Mouse (Mus musculus) kidney, embryonic 14.5 days (tissue): ENCODE results near the gene Vps25. TPM values are rescaled to one million over a fixed set of nuclear protein-coding genes. Genes with fewer than 3 reads are reported as not detected.

Experiments used
- ATAC-seq: fragments of 200-750 bp; cut with Nextera tagmentation; 2 replicates; pipeline ENCODE4 v1.8.0; 2017; ENCODE audit warnings: moderate number of reproducible peaks, mild to moderate bottlenecking, moderate TSS enrichment, moderate library complexity; ENCODE audit not compliant: low FRiP score, low TSS enrichment
- H3K27ac ChIP-seq: fragments of 300-500 bp; sonication (generic); 2 replicates; pipeline ENCODE4 v1.5.1; 2014; ENCODE audit warnings: low read depth, mild to moderate bottlenecking, low read length, moderate library complexity, mixed read lengths
- H3K27me3 ChIP-seq: fragments of 300-500 bp; sonication (generic); 2 replicates; pipeline ENCODE4 v1.6.1; 2014; ENCODE audit warnings: mild to moderate bottlenecking, low read length; ENCODE audit not compliant: control insufficient read depth, insufficient read depth
- H3K36me3 ChIP-seq: fragments of 300-500 bp; sonication (generic); 2 replicates; pipeline ENCODE4 v1.6.1; 2014; ENCODE audit warnings: low read length, mixed read lengths; ENCODE audit not compliant: control insufficient read depth, insufficient read depth
- H3K4me1 ChIP-seq: fragments of 300-500 bp; sonication (generic); 2 replicates; pipeline ENCODE4 v1.6.1; 2014; ENCODE audit warnings: low read length, mixed read lengths; ENCODE audit not compliant: control insufficient read depth, insufficient read depth
- H3K4me2 ChIP-seq: fragments of 300-500 bp; sonication (generic); replicated peaks from 2 replicates; pipeline ENCODE4 v1.6.1; 2014; ENCODE audit warnings: low read depth, mild to moderate bottlenecking, low read length
- H3K4me3 ChIP-seq: fragments of 300-500 bp; sonication (generic); 2 replicates; pipeline ENCODE4 v1.5.1; 2014; ENCODE audit warnings: mild to moderate bottlenecking, low read length
- H3K9ac ChIP-seq: fragments of 300-500 bp; sonication (generic); 2 replicates; pipeline ENCODE4 v1.6.1; 2014; ENCODE audit warnings: low read depth, mild to moderate bottlenecking, low read length, moderate library complexity
- H3K9me3 ChIP-seq: fragments of 300-500 bp; sonication (generic); 2 replicates; pipeline ENCODE4 v1.6.1; 2016; ENCODE audit warnings: low read length; ENCODE audit not compliant: control insufficient read depth
- WGBS: fragments of 180-500 bp; shearing (Covaris S2); extraction: QIAGEN DNeasy Blood & Tissue Kit; methylation state at CpG from one replicate; pipeline ENCODE4 v1.1.7; 2014; 5-methylcytosine and 5-hydroxymethylcytosine counted together
- polyA plus RNA-seq: library from polyadenylated mRNA; unstranded; fragments of >200 nt; fragmentation: Nextera tagmentation; extraction: Ambion mirVana; gene quantifications from 2 replicates; pipeline ENCODE4 v1.2.1, GENCODE M21; 2014

Gene Vps25
- polyA plus RNA-seq, 1 experiment from 2014 or later: 154 TPM

GRCm38 (mm10) chr11:101235429-101235828 is 18.1 kb upstream of the Vps25 start:
- Histone ChIP-seq H3K4me2 (no peak overlapping the region), H3K27me3 (no peaks in the 10 kb centered on the region), H3K27ac (no peak overlapping the region), H3K36me3 (no peaks in the 10 kb centered on the region), H3K4me1 (peaks cover 29% of the 10 kb centered on the region), H3K9ac (no peak overlapping the region), H3K4me3 (no peak overlapping the region), H3K9me3 (no peaks in the 10 kb centered on the region)
- no peak for ATAC-seq

- Histone ChIP-seq H3K36me3 (no peaks in the 10 kb centered on the region), H3K9me3 (no peaks in the 10 kb centered on the region), H3K9ac (no peak overlapping the region), H3K4me2 (no peak overlapping the region), H3K4me1 (peaks cover 15% of the 10 kb centered on the region), H3K4me3 (no peak overlapping the region), H3K27me3 (no peaks in the 10 kb centered on the region), H3K27ac (no peak overlapping the region)
- no peak for ATAC-seq
- WGBS: 89% methylated on average over 5 of the region's 5 CpGs
These were observed 16.7 kb upstream of the Vps25 start for GRCm38 (mm10) chr11:101236782-101237181.

DNA sequence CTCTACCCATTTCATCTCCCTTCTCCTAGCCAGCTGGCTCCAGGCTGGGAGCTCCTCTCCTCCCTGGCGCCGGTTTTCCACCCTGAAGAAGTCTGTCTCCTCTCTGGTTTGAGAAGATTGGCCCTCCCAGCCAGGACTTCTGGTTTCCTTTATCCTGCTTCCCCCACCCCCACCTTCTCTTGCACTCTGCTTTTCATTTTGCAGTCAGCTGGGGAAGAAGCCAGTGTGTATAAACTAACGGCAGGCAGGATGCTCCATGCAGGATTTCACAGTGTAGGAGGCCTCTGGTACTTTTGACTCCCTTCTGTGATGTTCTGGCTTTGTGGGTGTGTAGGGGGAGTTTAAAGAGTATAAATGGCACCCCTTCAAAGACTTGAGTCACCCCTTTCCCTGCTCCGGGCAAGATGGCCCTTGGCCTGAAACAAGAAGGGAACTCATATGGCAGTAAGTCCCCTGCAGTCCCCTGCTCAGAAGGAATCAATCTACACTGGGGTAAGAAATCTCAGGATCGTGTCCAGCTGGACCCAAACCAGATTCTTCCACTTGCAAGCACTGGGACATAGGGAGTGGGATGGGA is 15.3 kb upstream of the Vps25 start:
- no peak overlapping the region for H3K9ac ChIP-seq
- H3K4me1 ChIP-seq: 0 out of 2 replicates have a peak, but pooled peaks cover 4% of the 10 kb centered on the region
- WGBS: 40% methylated on average over 5 of the region's 5 CpGs
- no peaks in the 10 kb centered on the region for H3K27me3 ChIP-seq
- H3K4me3 ChIP-seq: no peak overlapping the region
- no peak for ATAC-seq
- H3K4me2 ChIP-seq: no peak overlapping the region
- H3K9me3 ChIP-seq: no peaks in the 10 kb centered on the region
- H3K36me3 ChIP-seq: no peaks in the 10 kb centered on the region
- H3K27ac ChIP-seq: peak overlapping the region; percentile 3; the same call in 1 of the 2 replicates

- ATAC-seq: no peak
- Histone ChIP-seq H3K4me3 (no peak overlapping the region; the same call in 1 of the 2 replicates), H3K4me2 (peak overlapping the region; percentile 93; the same call in 1 of the 2 replicates), H3K9ac (peak overlapping the region; percentile 84; the same call in 1 of the 2 replicates), H3K27ac (peak overlapping the region; percentile 90; the same call in 1 of the 2 replicates), H3K36me3 (no peaks in the 10 kb centered on the region), H3K9me3 (no peaks in the 10 kb centered on the region), H3K27me3 (no peaks in the 10 kb centered on the region), H3K4me1 (peaks cover 23% of the 10 kb centered on the region)
- 10% methylated on average over 4 of the region's 4 CpGs for WGBS
These were observed 8.4 kb upstream of the Vps25 start for GRCm38 (mm10) chr11:101245071-101245470.

- WGBS: 1% methylated on average over 58 of the region's 63 CpGs
- peak within 1 kb of the TSS; percentile 74 for H3K4me3 ChIP-seq
- peak within 1 kb of the TSS; percentile 84 for H3K9ac ChIP-seq
- peak within 1 kb of the TSS; percentile 93 for H3K4me2 ChIP-seq
- H3K36me3 ChIP-seq: no peaks in the 10 kb centered on the region
- no peaks in the 10 kb centered on the region for H3K27me3 ChIP-seq
- peaks cover 23% of the 10 kb centered on the region for H3K4me1 ChIP-seq
- H3K27ac ChIP-seq: peak within 1 kb of the TSS; percentile 90
- H3K9me3 ChIP-seq: no peaks in the 10 kb centered on the region
- ATAC-seq: peak; percentile 76
These were observed 7.4 kb upstream of the Vps25 start, which contains the start of gene Ramp2 for GRCm38 (mm10) chr11:101245855-101246701. Ramp2 (plus strand) TSS chr11:101246028.

GRCm38 (mm10) chr11:101246702-101247012 is 6.8 kb upstream of the Vps25 start:
- Histone ChIP-seq H3K4me2 (peak overlapping the region; percentile 93), H3K4me1 (peaks cover 23% of the 10 kb centered on the region), H3K9me3 (no peaks in the 10 kb centered on the region), H3K4me3 (peak overlapping the region; percentile 74), H3K9ac (peak overlapping the region; percentile 84), H3K27me3 (no peaks in the 10 kb centered on the region), H3K36me3 (no peaks in the 10 kb centered on the region), H3K27ac (peak overlapping the region; percentile 90)
- 7% methylated on average over 7 of the region's 7 CpGs for WGBS
- no peak; the same call in 1 of the 2 replicates for ATAC-seq

DNA sequence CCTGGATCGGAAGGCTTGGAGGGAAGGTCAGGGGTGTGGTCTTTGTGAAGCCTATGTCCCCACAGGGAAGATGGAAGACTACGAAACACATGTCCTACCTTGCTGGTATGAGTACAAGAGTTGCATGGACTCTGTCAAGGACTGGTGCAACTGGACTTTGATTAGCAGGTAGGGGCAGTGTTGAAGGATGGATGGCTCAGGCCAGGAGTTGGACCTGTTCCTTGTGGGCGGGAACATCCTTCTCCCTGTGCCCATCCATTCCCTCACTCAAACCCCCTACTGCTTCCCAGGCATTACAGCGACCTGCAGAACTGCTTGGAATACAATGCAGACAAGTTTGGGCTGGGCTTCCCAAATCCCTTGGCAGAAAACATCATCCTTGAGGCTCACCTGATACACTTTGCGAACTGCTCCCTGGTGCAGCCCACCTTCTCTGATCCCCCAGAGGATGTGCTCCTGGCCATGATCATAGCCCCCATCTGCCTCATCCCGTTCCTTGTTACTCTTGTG is 5.9 kb upstream of the Vps25 start:
- peak overlapping the region; percentile 90 for H3K27ac ChIP-seq
- H3K9me3 ChIP-seq: no peaks in the 10 kb centered on the region
- peak overlapping the region; percentile 84; the same call in 1 of the 2 replicates for H3K9ac ChIP-seq

DNA sequence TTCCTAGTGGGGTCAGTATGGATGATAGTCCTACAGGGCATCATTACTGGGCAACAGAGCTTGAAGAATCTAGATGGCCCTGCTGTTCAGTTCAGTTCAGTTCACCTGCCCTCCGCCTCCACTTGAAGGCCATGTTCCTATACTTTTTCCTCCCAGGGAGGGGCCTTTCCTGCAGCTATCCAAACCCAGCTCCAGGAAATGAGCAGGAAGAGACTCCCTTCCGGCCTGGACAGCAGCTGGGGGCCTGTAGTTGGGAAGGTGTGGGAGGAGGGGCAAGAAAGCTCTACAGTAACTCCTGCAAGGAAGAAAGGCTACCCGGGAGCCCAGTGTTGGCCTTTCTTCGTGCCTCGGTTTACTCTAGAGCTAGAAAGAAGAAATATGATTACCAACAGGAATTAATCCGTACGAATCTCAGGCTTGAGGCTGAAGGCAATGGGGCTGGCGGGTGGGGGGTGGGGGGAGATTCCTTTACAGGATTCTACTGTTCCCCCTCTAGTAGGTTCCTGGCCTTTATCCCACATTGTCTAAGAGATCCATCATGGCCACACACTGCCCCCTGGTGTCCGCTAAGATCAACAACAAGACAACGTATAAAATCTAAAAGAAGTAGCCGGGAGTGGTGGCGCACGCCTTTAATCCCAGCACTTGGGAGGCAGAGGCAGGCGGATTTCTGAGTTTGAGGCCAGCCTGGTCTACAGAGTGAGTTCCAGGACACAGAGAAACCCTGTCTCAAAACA is 5.1 kb upstream of the Vps25 start:
- Histone ChIP-seq H3K9ac (no peak overlapping the region; the same call in 1 of the 2 replicates), H3K4me2 (peak overlapping the region; percentile 93), H3K27ac (peak overlapping the region; percentile 39; the same call in 1 of the 2 replicates), H3K4me3 (peak overlapping the region; percentile 1; the same call in 1 of the 2 replicates), H3K27me3 (no peaks in the 10 kb centered on the region), H3K36me3 (no peaks in the 10 kb centered on the region), H3K9me3 (no peaks in the 10 kb centered on the region), H3K4me1 (peaks cover 31% of the 10 kb centered on the region)
- ATAC-seq: peak; percentile 63; the same call in 1 of the 2 replicates
- WGBS: 24% methylated on average over 14 of the region's 14 CpGs

More for the DNA sequence above, 5.9 kb upstream of the Vps25 start:
- Histone ChIP-seq H3K4me3 (peak overlapping the region; percentile 74), H3K4me2 (peak overlapping the region; percentile 93), H3K27me3 (no peaks in the 10 kb centered on the region), H3K4me1 (peaks cover 26% of the 10 kb centered on the region), H3K36me3 (no peaks in the 10 kb centered on the region)
- WGBS: 81% methylated on average over 6 of the region's 6 CpGs
- no peak for ATAC-seq
